Mouse (Mus musculus): ENCODE data around the gene Pdpn. TPM values are rescaled to one million over a fixed set of nuclear protein-coding genes. Genes with fewer than 3 reads are reported as not detected.

The Pdpn gene
- polyA plus RNA-seq, 2 experiments: 0.47 to 1.0 TPM

- no peak overlapping the region for H3K9ac ChIP-seq (replicated peaks)
- DNase-seq (ENCODE audit: low read depth in 3 of 3, low spot score in 3 of 3) (no peak), ATAC-seq (ENCODE audit: insufficient read depth) (no peak)
- no peaks in the 10 kb centered on the region for H3K27me3 ChIP-seq (ENCODE audit: control insufficient read depth, insufficient read depth, low read length)
- H3K36me3 ChIP-seq (replicated peaks; ENCODE audit: control insufficient read depth, insufficient read depth, low read depth): no peaks in the 10 kb centered on the region
- WGBS (ENCODE audit: insufficient replicate concordance): 40% methylated on average over 5 of the region's 5 CpGs
- no peaks in the 10 kb centered on the region for H3K4me1 ChIP-seq (replicated peaks; ENCODE audit: control insufficient read depth in 2 of 2, insufficient read depth in 2 of 2, low read length in 1 of 2)
- no peak overlapping the region for H3K27ac ChIP-seq
- no peak overlapping the region for H3K4me3 ChIP-seq (ENCODE audit: insufficient read depth in 1 of 2, low read depth in 2 of 2, low read length in 2 of 2)
- H3K4me2 ChIP-seq (ENCODE audit: low read depth): no peak overlapping the region
- TF ChIP-seq CTCF (IDR thresholded peaks at IDR 0.05; ENCODE audit: low read depth) (no peak), EP300 (IDR thresholded peaks at IDR 0.05; ENCODE audit: low read depth) (no peak)
- H3K9me3 ChIP-seq (ENCODE audit: control insufficient read depth, low read length): no peaks in the 10 kb centered on the region
These were observed 6.8 kb upstream of the Pdpn start for GRCm38 (mm10) chr4:143305987-143306772.

DNA sequence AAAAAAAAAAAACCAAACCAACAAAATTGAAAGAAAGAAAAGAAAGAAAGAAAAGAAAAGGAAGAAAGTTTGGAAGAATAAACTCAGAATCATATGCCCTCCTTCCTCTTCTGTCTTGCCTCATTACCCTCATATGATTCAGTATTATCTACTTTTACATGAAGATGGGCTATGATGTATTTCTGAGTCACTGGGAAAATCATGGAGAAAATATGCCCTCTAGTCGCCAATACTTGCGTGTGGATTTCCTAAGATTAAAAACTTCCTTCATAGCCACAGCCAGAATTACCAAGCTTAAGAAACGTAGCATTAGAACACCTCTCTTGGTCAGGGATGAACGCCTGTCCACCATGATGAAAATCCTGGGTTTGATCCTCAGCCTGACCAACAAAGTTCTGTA is 5.7 kb upstream of the Pdpn start:
- Histone ChIP-seq H3K4me2 (ENCODE audit: low read depth) (no peak overlapping the region), H3K9ac (replicated peaks) (no peak overlapping the region), H3K9me3 (ENCODE audit: control insufficient read depth, low read length) (no peaks in the 10 kb centered on the region), H3K4me1 (replicated peaks; ENCODE audit: control insufficient read depth in 2 of 2, insufficient read depth in 2 of 2, low read length in 1 of 2) (no peaks in the 10 kb centered on the region), H3K4me3 (ENCODE audit: insufficient read depth in 1 of 2, low read depth in 2 of 2, low read length in 2 of 2) (no peak overlapping the region), H3K27ac (no peak overlapping the region), H3K36me3 (replicated peaks; ENCODE audit: control insufficient read depth, insufficient read depth, low read depth) (no peaks in the 10 kb centered on the region), H3K27me3 (ENCODE audit: control insufficient read depth, insufficient read depth, low read length) (peaks cover 2% of the 10 kb centered on the region; the same call in 1 of the 2 replicates)
- 58% methylated on average over 4 of the region's 4 CpGs for WGBS (ENCODE audit: insufficient replicate concordance)
- TF ChIP-seq EP300 (IDR thresholded peaks at IDR 0.05; ENCODE audit: low read depth) (no peak), CTCF (IDR thresholded peaks at IDR 0.05; ENCODE audit: low read depth) (no peak)
- ATAC-seq (ENCODE audit: insufficient read depth) (no peak), DNase-seq (ENCODE audit: low read depth in 3 of 3, low spot score in 3 of 3) (no peak)

GRCm38 (mm10) chr4:143302279-143302890 is 3.0 kb upstream of the Pdpn start:
- ATAC-seq (ENCODE audit: insufficient read depth) (no peak), DNase-seq (ENCODE audit: low read depth in 3 of 3, low spot score in 3 of 3) (no peak)
- Histone ChIP-seq H3K27me3 (ENCODE audit: control insufficient read depth, insufficient read depth, low read length) (peaks cover 21% of the 10 kb centered on the region), H3K9ac (replicated peaks) (no peak overlapping the region), H3K36me3 (replicated peaks; ENCODE audit: control insufficient read depth, insufficient read depth, low read depth) (no peaks in the 10 kb centered on the region), H3K4me1 (replicated peaks; ENCODE audit: control insufficient read depth in 2 of 2, insufficient read depth in 2 of 2, low read length in 1 of 2) (no peaks in the 10 kb centered on the region), H3K27ac (no peak overlapping the region), H3K9me3 (ENCODE audit: control insufficient read depth, low read length) (no peaks in the 10 kb centered on the region), H3K4me3 (ENCODE audit: insufficient read depth in 1 of 2, low read depth in 2 of 2, low read length in 2 of 2) (no peak overlapping the region), H3K4me2 (ENCODE audit: low read depth) (no peak overlapping the region)
- no peak for TF ChIP-seq CTCF (IDR thresholded peaks at IDR 0.05; ENCODE audit: low read depth)
- no peak for TF ChIP-seq EP300 (IDR thresholded peaks at IDR 0.05; ENCODE audit: low read depth)
- 31% methylated on average over 11 of the region's 11 CpGs for WGBS (ENCODE audit: insufficient replicate concordance)

GRCm38 (mm10) chr4:143301875-143302274 is 2.5 kb upstream of the Pdpn start:
- H3K9me3 ChIP-seq (ENCODE audit: control insufficient read depth, low read length): no peaks in the 10 kb centered on the region
- no peak for TF ChIP-seq EP300 (IDR thresholded peaks at IDR 0.05; ENCODE audit: low read depth)
- TF ChIP-seq CTCF (IDR thresholded peaks at IDR 0.05; ENCODE audit: low read depth): no peak
- peaks cover 22% of the 10 kb centered on the region for H3K27me3 ChIP-seq (ENCODE audit: control insufficient read depth, insufficient read depth, low read length)
- no peak overlapping the region for H3K27ac ChIP-seq
- H3K36me3 ChIP-seq (replicated peaks; ENCODE audit: control insufficient read depth, insufficient read depth, low read depth): no peaks in the 10 kb centered on the region
- H3K4me2 ChIP-seq (ENCODE audit: low read depth): no peak overlapping the region
- ATAC-seq (ENCODE audit: insufficient read depth): no peak
- DNase-seq (ENCODE audit: low read depth in 3 of 3, low spot score in 3 of 3): no peak
- H3K4me1 ChIP-seq (replicated peaks; ENCODE audit: control insufficient read depth in 2 of 2, insufficient read depth in 2 of 2, low read length in 1 of 2): no peaks in the 10 kb centered on the region
- no peak overlapping the region for H3K4me3 ChIP-seq (ENCODE audit: insufficient read depth in 1 of 2, low read depth in 2 of 2, low read length in 2 of 2)
- no peak overlapping the region for H3K9ac ChIP-seq (replicated peaks)
- 32% methylated on average over 4 of the region's 4 CpGs for WGBS (ENCODE audit: insufficient replicate concordance)

GRCm38 (mm10) chr4:143301042-143301441 is 1.7 kb upstream of the Pdpn start:
- Histone ChIP-seq H3K4me1 (replicated peaks; ENCODE audit: control insufficient read depth in 2 of 2, insufficient read depth in 2 of 2, low read length in 1 of 2) (no peaks in the 10 kb centered on the region), H3K27me3 (ENCODE audit: control insufficient read depth, insufficient read depth, low read length) (peaks cover 22% of the 10 kb centered on the region), H3K9me3 (ENCODE audit: control insufficient read depth, low read length) (no peaks in the 10 kb centered on the region), H3K9ac (replicated peaks) (no peak overlapping the region), H3K36me3 (replicated peaks; ENCODE audit: control insufficient read depth, insufficient read depth, low read depth) (no peaks in the 10 kb centered on the region), H3K4me3 (ENCODE audit: insufficient read depth in 1 of 2, low read depth in 2 of 2, low read length in 2 of 2) (no peak overlapping the region), H3K27ac (no peak overlapping the region), H3K4me2 (ENCODE audit: low read depth) (no peak overlapping the region)
- TF ChIP-seq CTCF (IDR thresholded peaks at IDR 0.05; ENCODE audit: low read depth) (no peak), EP300 (IDR thresholded peaks at IDR 0.05; ENCODE audit: low read depth) (no peak)
- ATAC-seq (ENCODE audit: insufficient read depth) (no peak), DNase-seq (ENCODE audit: low read depth in 3 of 3, low spot score in 3 of 3) (no peak)
- 42% methylated on average over 5 of the region's 5 CpGs for WGBS (ENCODE audit: insufficient replicate concordance)
